Mouse (Mus musculus) kidney, adult 9 months (tissue): Measurements from ENCODE around the gene Gcnt4.

Experiments
- DNase-seq: peaks from one replicate; pipeline ENCODE4 v3.0.0; 2022

Gcnt4 gene

GRCm38 (mm10) chr13:96951880-96952279 lies 27.4 kb downstream of the Gcnt4 start:
- no peak for DNase-seq

GRCm38 (mm10) chr13:96956466-96956865 lies 32.0 kb downstream of the Gcnt4 start:
- no peak for DNase-seq

GRCm38 (mm10) chr13:96960019-96960418 lies 35.5 kb downstream of the Gcnt4 start:
- no peak for DNase-seq

GRCm38 (mm10) chr13:96961366-96962157 lies 37.1 kb downstream of the Gcnt4 start:
- no peak for DNase-seq

- DNase-seq = no peak
Observed at GRCm38 (mm10) chr13:96962801-96963200, 38.3 kb downstream of the Gcnt4 start.

- no peak for DNase-seq
Observed at GRCm38 (mm10) chr13:96964981-96965380, 40.5 kb downstream of the Gcnt4 start.

GRCm38 (mm10) chr13:96966210-96967089 lies 42.0 kb downstream of the Gcnt4 start:
- no peak for DNase-seq

- DNase-seq = no peak
Observed at GRCm38 (mm10) chr13:96967091-96967490, 42.6 kb downstream of the Gcnt4 start.

GRCm38 (mm10) chr13:96967822-96968221 lies 43.3 kb downstream of the Gcnt4 start:
- no peak for DNase-seq

- DNase-seq = no peak
Observed at GRCm38 (mm10) chr13:96971076-96971475, 46.6 kb downstream of the Gcnt4 start.

GRCm38 (mm10) chr13:96971861-96972282 lies 47.4 kb downstream of the Gcnt4 start:
- DNase-seq = no peak

- DNase-seq = no peak
Observed at GRCm38 (mm10) chr13:96973318-96973717, 48.8 kb downstream of the Gcnt4 start.

- no peak for DNase-seq
Observed at GRCm38 (mm10) chr13:96976986-96977595, 52.6 kb downstream of the Gcnt4 start.

- no peak for DNase-seq
Observed at GRCm38 (mm10) chr13:96980561-96980960, 56.1 kb downstream of the Gcnt4 start.

- DNase-seq = peak; percentile 69
Observed at GRCm38 (mm10) chr13:96983251-96984126, 59.0 kb downstream of the Gcnt4 start.

GRCm38 (mm10) chr13:96984688-96985087 lies 60.2 kb downstream of the Gcnt4 start:
- no peak for DNase-seq

GRCm38 (mm10) chr13:96985599-96986275 lies 61.2 kb downstream of the Gcnt4 start:
- DNase-seq = peak; percentile 54

GRCm38 (mm10) chr13:96989129-96989528 lies 64.6 kb downstream of the Gcnt4 start:
- DNase-seq = no peak

- no peak for DNase-seq
Observed at GRCm38 (mm10) chr13:96990045-96990444, 65.6 kb downstream of the Gcnt4 start.

- DNase-seq = peak; percentile 49
Observed at GRCm38 (mm10) chr13:96990561-96991265, 66.2 kb downstream of the Gcnt4 start.
